Mouse (Mus musculus): ENCODE measurements around the gene Ric8b. TPM values are rescaled to one million over a fixed set of nuclear protein-coding genes. Genes with fewer than 3 reads are reported as not detected.
A peak's percentile ranks its signal among the peaks of the same experiment; 100 is the strongest.

Ric8b gene
- polyA plus RNA-seq, 1 experiment from 2014 or later, result 31.0 TPM

- Histone ChIP-seq H3K27ac (0 out of 2 replicates have a peak overlapping the region, but pooled peaks have one; percentile 8), H3K36me3 (replicated peaks) (no peaks in the 10 kb centered on the region), H3K4me3 (replicated peaks) (no peak overlapping the region), H3K4me2 (no peak overlapping the region), H3K9ac (no peak overlapping the region), H3K27me3 (peaks cover 45% of the 10 kb centered on the region), H3K4me1 (peaks cover 31% of the 10 kb centered on the region), H3K9me3 (no peaks in the 10 kb centered on the region)
- 0% methylated on average over 1 of the region's 1 CpGs for WGBS
- ATAC-seq (ENCODE audit: low FRiP score), result peak; percentile 51; the same call in 1 of the 2 replicates
Observed at GRCm38 (mm10) chr10:84910758-84911384, 6.5 kb upstream of the Ric8b start.

- H3K27ac ChIP-seq, result no peak overlapping the region
- peaks cover 42% of the 10 kb centered on the region for H3K27me3 ChIP-seq
- no peak for ATAC-seq (ENCODE audit: low FRiP score)
- WGBS, result 74% methylated on average over 1 of the region's 1 CpGs
- H3K4me2 ChIP-seq, result no peak overlapping the region
- no peak overlapping the region for H3K9ac ChIP-seq
- H3K4me1 ChIP-seq, result peaks cover 34% of the 10 kb centered on the region
- H3K4me3 ChIP-seq (replicated peaks), result no peak overlapping the region
- no peaks in the 10 kb centered on the region for H3K9me3 ChIP-seq
- no peaks in the 10 kb centered on the region for H3K36me3 ChIP-seq (replicated peaks)
Observed at GRCm38 (mm10) chr10:84913148-84913547, 4.3 kb upstream of the Ric8b start.

GRCm38 (mm10) chr10:84915476-84915875 is 1.9 kb upstream of the Ric8b start:
- no peak overlapping the region for H3K27ac ChIP-seq
- no peaks in the 10 kb centered on the region for H3K36me3 ChIP-seq (replicated peaks)
- no peak overlapping the region for H3K4me2 ChIP-seq
- H3K9me3 ChIP-seq, result no peaks in the 10 kb centered on the region
- H3K27me3 ChIP-seq, result peaks cover 20% of the 10 kb centered on the region
- no peak overlapping the region for H3K9ac ChIP-seq
- H3K4me1 ChIP-seq, result peaks cover 38% of the 10 kb centered on the region
- no peak for ATAC-seq (ENCODE audit: low FRiP score)
- H3K4me3 ChIP-seq (replicated peaks), result no peak overlapping the region
- WGBS, result 87% methylated on average over 6 of the region's 6 CpGs

GRCm38 (mm10) chr10:84917731-84918095 is 297 bp downstream of the Ric8b start:
- H3K4me3 ChIP-seq (replicated peaks), result peak overlapping the region; percentile 81
- no peaks in the 10 kb centered on the region for H3K9me3 ChIP-seq
- H3K4me1 ChIP-seq, result peaks cover 23% of the 10 kb centered on the region
- H3K27ac ChIP-seq, result peak overlapping the region; percentile 94
- under 1% methylated on average over 24 of the region's 27 CpGs for WGBS
- no peak; the same call in 1 of the 2 replicates for ATAC-seq (ENCODE audit: low FRiP score)
- peak overlapping the region; percentile 86 for H3K4me2 ChIP-seq
- peak overlapping the region; percentile 88 for H3K9ac ChIP-seq
- no peaks in the 10 kb centered on the region for H3K36me3 ChIP-seq (replicated peaks)
- peaks cover 11% of the 10 kb centered on the region; the same call in 1 of the 2 replicates for H3K27me3 ChIP-seq

- WGBS, result 86% methylated on average over 7 of the region's 7 CpGs
- H3K4me1 ChIP-seq, result peaks cover 2% of the 10 kb centered on the region; the same call in 1 of the 2 replicates
- no peaks in the 10 kb centered on the region for H3K27me3 ChIP-seq
- no peak overlapping the region for H3K27ac ChIP-seq
- ATAC-seq (ENCODE audit: low FRiP score), result no peak
- H3K36me3 ChIP-seq (replicated peaks), result peaks cover 24% of the 10 kb centered on the region
- H3K9me3 ChIP-seq, result no peaks in the 10 kb centered on the region
- H3K4me2 ChIP-seq, result no peak overlapping the region
- H3K9ac ChIP-seq, result no peak overlapping the region
- no peak overlapping the region for H3K4me3 ChIP-seq (replicated peaks)
Observed at GRCm38 (mm10) chr10:84926336-84926735, 8.9 kb downstream of the Ric8b start.

- Histone ChIP-seq H3K9ac (no peak overlapping the region), H3K4me1 (peaks cover 2% of the 10 kb centered on the region; the same call in 1 of the 2 replicates), H3K36me3 (replicated peaks) (peaks cover 24% of the 10 kb centered on the region), H3K9me3 (no peaks in the 10 kb centered on the region), H3K4me2 (no peak overlapping the region), H3K27me3 (no peaks in the 10 kb centered on the region), H3K4me3 (replicated peaks) (no peak overlapping the region), H3K27ac (no peak overlapping the region)
- 95% methylated on average over 4 of the region's 4 CpGs for WGBS
- ATAC-seq (ENCODE audit: low FRiP score), result no peak
Observed at GRCm38 (mm10) chr10:84926885-84927284, 9.5 kb downstream of the Ric8b start.

GRCm38 (mm10) chr10:84928465-84928864 is 11.0 kb downstream of the Ric8b start:
- H3K27ac ChIP-seq, result no peak overlapping the region
- H3K36me3 ChIP-seq (replicated peaks), result peaks cover 24% of the 10 kb centered on the region
- H3K4me2 ChIP-seq, result no peak overlapping the region
- peaks cover 2% of the 10 kb centered on the region; the same call in 1 of the 2 replicates for H3K4me1 ChIP-seq
- no peak overlapping the region for H3K9ac ChIP-seq
- H3K27me3 ChIP-seq, result no peaks in the 10 kb centered on the region
- H3K9me3 ChIP-seq, result no peaks in the 10 kb centered on the region
- no peak overlapping the region for H3K4me3 ChIP-seq (replicated peaks)
- WGBS, result 89% methylated on average over 4 of the region's 4 CpGs
- ATAC-seq (ENCODE audit: low FRiP score), result no peak

- H3K4me2 ChIP-seq, result no peak overlapping the region
- H3K9me3 ChIP-seq, result no peaks in the 10 kb centered on the region
- 82% methylated on average over 7 of the region's 7 CpGs for WGBS
- H3K9ac ChIP-seq, result no peak overlapping the region
- no peak for ATAC-seq (ENCODE audit: low FRiP score)
- H3K27me3 ChIP-seq, result no peaks in the 10 kb centered on the region
- H3K4me3 ChIP-seq (replicated peaks), result no peak overlapping the region
- H3K36me3 ChIP-seq (replicated peaks), result no peaks in the 10 kb centered on the region
- H3K4me1 ChIP-seq, result peaks cover 8% of the 10 kb centered on the region; the same call in 1 of the 2 replicates
- H3K27ac ChIP-seq, result no peak overlapping the region
Observed at GRCm38 (mm10) chr10:84935553-84936209, 18.3 kb downstream of the Ric8b start.

- Histone ChIP-seq H3K9ac (no peak overlapping the region), H3K36me3 (replicated peaks) (no peaks in the 10 kb centered on the region), H3K27ac (no peak overlapping the region), H3K27me3 (no peaks in the 10 kb centered on the region), H3K4me2 (no peak overlapping the region), H3K4me3 (replicated peaks) (no peak overlapping the region), H3K9me3 (no peaks in the 10 kb centered on the region), H3K4me1 (peaks cover 6% of the 10 kb centered on the region; the same call in 1 of the 2 replicates)
- ATAC-seq (ENCODE audit: low FRiP score), result no peak
- 90% methylated on average over 4 of the region's 4 CpGs for WGBS
Observed at GRCm38 (mm10) chr10:84936832-84937515, 19.6 kb downstream of the Ric8b start.

- Histone ChIP-seq H3K4me1 (peaks cover 6% of the 10 kb centered on the region; the same call in 1 of the 2 replicates), H3K36me3 (replicated peaks) (no peaks in the 10 kb centered on the region), H3K9me3 (no peaks in the 10 kb centered on the region), H3K9ac (no peak overlapping the region), H3K27me3 (no peaks in the 10 kb centered on the region), H3K4me3 (replicated peaks) (no peak overlapping the region), H3K27ac (no peak overlapping the region), H3K4me2 (no peak overlapping the region)
- ATAC-seq (ENCODE audit: low FRiP score), result no peak
- WGBS, result 78% methylated on average over 14 of the region's 14 CpGs
Observed at GRCm38 (mm10) chr10:84938094-84938820, 20.8 kb downstream of the Ric8b start.

GRCm38 (mm10) chr10:84938886-84939285 is 21.5 kb downstream of the Ric8b start:
- 72% methylated on average over 5 of the region's 5 CpGs for WGBS
- ATAC-seq (ENCODE audit: low FRiP score), result no peak
- Histone ChIP-seq H3K4me2 (no peak overlapping the region), H3K9ac (no peak overlapping the region), H3K36me3 (replicated peaks) (no peaks in the 10 kb centered on the region), H3K27me3 (no peaks in the 10 kb centered on the region), H3K27ac (no peak overlapping the region), H3K4me1 (peaks cover 6% of the 10 kb centered on the region; the same call in 1 of the 2 replicates), H3K9me3 (no peaks in the 10 kb centered on the region), H3K4me3 (replicated peaks) (no peak overlapping the region)

- Histone ChIP-seq H3K4me2 (no peak overlapping the region), H3K9ac (no peak overlapping the region), H3K36me3 (replicated peaks) (no peaks in the 10 kb centered on the region), H3K9me3 (no peaks in the 10 kb centered on the region), H3K4me1 (no peaks in the 10 kb centered on the region; the same call in 1 of the 2 replicates), H3K27ac (no peak overlapping the region), H3K4me3 (replicated peaks) (no peak overlapping the region), H3K27me3 (no peaks in the 10 kb centered on the region)
- ATAC-seq (ENCODE audit: low FRiP score), result no peak
- 81% methylated on average over 1 of the region's 1 CpGs for WGBS
Observed at GRCm38 (mm10) chr10:84940356-84940755, 22.9 kb downstream of the Ric8b start.
